Mouse (Mus musculus): ENCODE measurements around the gene Fgf15.
"Not testable (repeated sequence)": the region's sequence is repeated elsewhere in the genome, so short reads cannot be mapped to it uniquely, and the experiment has no call there.

The Fgf15 gene

DNA sequence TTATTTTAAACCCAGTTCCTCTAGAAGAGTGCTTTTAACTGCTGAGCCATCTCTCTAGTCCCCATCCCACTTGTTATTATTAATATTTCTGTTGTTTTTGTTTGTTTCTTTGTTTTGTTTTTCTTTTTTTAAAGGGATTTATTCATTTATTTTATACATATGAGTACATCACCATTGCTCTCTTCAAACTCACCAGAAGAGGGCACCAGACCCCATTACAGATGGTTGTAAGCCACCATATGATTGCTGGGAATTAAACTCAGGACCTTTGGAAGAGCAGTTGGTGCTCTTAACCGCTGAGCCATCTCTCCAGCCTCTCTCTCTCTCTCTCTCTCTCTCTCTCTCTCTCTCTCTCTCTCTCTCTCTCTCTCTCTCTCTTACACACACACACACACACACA, 5.7 kb upstream of the Fgf15 start:
- DNase-seq (ENCODE audit: low spot score): not testable (repeated sequence)

DNA sequence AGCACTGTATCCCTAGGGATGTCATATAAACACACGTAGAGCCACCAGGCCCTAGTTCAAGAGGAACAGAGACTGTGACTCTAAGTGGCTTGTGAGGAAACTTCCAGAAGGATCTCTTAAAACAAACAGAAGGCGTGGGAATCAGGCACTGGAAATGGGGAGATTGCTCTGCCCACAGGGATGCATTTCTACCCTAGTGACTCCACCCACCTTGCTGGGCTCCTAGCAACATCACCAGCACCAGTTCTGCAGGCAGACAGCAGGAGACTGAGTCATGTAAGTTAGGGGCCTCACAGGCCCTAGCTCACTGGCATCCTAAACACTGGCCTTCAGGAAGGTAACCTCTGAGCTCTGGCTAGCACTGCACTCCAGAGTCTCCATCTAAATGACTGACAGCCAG, 4.5 kb upstream of the Fgf15 start:
- no peak for DNase-seq (ENCODE audit: low spot score)

DNA sequence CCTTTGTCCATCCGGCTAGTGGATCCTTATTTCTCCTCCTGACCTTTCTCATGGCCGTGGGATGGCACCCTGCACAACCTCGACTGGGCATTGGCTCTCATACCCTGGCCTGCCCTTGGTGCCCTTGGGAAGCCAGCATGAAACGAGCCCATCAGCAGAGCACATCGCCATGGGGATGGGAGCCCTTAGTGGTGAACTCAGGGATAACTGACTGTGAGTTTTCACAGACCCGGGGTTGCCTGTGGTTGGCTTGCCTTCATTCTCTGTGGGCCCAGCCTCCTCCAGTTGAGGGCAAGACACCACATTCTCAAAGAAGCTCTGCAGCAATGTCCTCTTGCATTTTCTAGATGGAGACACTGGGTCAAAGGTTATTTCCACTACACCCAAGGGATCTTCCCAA, 4.0 kb upstream of the Fgf15 start:
- no peak for DNase-seq (ENCODE audit: low spot score)

DNA sequence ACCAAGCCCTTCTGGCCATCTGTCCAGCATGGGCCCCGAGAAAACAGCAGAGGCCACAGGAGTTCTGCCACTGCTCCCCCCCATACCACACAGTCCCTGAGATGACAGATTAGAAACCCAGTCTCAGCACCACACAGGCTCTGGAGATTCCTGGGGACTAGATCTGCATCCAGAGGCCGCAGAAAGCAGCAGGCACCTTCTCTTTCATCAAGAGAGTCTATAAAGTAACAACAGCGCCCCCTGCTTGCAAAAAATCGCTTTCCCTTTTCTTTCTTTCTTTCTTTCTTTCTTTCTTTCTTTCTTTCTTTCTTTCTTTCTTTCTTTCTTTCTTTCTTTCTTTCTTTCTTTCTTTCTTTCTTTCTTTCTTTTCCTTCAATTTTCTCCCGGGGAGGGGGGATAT, 2.1 kb upstream of the Fgf15 start:
- DNase-seq (ENCODE audit: low spot score): peak; percentile 39

DNA sequence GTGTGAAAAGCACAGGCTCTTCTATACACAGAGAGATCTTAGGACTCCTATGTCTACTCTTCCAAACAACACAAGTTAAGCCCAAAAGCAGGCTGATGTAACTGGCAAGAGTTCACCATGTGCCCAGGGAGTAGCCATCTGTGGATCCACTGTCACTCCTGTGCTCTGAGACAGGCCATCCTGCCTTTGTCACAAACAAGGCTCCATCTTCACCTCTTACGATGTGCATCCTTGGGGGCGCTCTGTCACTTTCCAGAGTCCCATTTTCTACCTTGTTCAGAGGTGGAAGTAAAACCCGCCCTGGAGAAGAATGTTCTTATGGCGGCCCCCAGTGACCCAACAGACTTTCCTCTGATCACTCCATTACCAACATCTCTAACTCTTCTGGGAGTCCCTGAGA, 1.6 kb upstream of the Fgf15 start:
- DNase-seq (ENCODE audit: low spot score): no peak

DNA sequence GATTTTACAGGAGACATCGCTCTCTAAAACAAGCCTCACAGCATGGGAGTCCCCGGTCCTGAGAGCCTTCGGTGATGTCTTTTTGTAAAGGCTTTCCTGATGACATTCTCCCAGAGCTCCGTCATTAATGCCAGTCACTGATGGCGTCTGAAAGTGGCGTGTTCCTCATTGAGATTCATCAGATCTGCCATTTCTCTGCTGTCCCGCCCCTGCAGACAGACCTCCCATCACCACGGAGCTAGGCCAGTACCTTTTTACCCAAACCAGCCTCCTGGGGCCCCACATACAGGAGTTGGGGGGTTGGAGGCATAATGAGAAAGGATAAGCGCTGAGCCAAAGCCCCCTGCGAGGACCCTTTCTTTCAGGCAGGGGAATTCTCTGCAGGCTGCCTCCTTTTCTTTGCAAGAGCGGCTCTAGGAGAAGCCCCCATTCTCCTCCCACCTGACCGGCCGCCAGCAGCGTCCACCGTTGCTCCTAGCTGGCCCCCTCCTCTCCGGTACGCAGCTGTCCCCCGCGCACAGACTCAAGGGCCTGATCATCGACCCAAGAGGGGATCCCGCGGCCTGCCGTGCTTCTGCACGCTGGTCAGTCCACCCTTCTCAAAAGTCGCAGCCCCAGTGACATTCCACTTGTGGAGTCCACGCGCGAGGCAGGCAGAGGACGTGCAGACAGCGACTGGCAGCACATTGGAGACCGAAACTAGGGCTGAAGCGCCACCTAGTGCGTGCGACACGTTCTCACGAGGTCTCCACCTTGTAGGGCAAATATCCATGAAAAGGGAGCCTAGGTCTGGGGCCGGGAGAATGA, 823 bp upstream of the Fgf15 start:
- peak; percentile 74 for DNase-seq (ENCODE audit: low spot score)

DNA sequence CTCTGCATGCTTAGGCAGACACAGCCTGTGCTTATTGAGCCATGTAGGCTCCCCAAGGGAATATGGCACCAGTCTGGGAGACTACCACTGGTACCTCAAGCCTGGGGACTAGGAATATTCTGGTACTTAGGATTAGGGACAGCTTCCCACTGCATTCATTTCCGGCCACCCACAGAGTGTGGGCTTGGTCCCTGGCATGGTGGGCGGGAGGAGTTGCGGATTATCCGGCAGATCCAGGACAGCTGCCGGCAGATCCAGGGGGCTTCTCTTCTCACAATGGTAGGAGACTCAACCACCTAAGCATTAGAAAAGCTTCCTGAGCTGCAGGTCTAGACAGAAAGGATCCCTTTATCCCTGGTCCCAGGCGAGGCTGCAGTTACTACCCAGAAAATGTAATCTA, 2.2 kb downstream of the Fgf15 start:
- DNase-seq (ENCODE audit: low spot score): no peak

DNA sequence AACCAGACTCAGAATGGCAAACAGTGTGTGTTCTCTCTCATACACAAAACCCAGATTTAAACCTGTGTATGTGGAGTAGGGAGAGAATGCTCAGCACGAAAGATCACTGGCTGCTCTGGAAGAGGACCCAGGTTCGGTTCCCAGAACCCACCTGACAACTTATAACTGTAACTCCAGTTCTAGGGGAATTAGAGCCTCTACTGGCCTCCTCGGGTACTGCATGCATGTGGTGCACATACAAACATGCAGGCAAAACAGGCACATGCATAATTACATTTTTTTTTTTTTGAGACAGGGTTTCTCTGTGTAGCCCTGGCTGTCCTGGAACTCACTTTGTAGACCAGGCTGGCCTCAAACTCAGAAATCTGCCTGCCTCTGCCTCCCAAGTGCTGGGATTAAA, 9.2 kb downstream of the Fgf15 start:
- not testable (repeated sequence) for DNase-seq (ENCODE audit: low spot score)

DNA sequence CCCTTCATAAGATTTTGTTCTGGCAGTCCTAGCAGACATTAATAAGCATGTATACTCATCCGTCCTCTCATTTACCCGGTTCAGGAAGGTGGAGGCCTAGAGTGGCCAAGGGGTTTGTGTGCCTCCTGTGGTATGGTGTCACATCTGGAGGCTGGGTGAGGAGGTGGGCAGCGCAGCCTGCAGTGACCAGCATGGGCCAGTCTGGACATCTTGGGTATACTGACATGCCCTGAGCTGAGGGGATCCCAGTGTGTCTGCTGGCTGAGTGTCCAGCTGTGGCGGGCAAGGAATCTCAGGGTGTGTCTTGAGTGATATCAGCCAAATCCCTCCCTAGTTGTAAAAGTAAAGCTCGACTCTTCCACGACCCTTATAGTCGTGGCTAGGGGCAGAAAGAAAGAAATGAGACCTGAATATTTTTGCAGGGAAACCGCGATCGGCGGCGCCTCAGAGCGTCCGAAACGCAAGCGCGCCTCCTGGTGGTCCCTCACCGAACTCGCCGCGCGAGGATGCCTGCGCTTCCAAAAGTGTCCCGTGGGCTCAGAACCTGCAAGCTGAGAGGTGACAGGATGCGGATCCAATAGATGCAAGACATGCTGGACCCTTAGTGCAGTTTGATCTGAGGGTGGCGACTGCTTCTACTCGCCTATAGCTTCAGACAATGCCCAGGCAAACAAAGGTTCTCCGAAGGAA, 10.5 kb downstream of the Fgf15 start:
- DNase-seq (ENCODE audit: low spot score): peak; percentile 54

DNA sequence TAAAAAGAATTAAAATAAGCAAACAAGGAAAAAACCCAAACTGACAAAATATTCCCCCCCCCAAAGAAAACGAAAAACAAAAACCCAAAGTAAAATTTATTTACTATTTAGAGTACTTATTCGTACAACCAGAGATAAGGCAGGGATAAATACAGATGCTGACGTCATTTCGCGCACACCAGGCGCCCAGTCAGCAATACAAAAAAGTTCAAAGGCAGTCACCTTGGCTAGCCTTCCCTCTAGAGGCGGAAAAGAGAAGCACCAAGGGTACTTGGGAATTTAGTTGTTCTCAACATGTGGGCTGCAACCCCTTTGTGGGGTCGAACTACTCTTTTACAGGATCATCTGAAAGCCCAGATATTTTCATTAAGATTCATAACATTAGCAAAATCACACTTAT, 11.5 kb downstream of the Fgf15 start:
- DNase-seq (ENCODE audit: low spot score): no peak

DNA sequence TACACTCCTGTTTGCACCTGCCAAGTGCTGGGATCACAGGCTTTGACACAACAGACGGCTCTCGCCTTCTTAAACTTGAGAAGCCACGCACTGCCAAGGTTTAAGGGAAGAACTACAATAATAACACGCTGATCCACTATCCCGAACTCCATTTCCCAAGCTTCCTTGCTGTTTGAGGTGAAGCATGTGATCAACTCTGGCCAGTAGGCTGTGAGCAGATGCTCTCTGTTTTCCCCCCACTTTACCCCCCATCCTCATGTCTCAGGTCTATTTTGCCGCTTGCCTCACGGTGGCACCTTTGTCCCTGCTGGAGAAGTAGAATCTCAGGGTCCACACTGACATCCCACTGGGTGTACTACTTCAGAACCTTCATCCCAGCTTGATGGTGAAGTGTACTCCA, 12.4 kb downstream of the Fgf15 start:
- no peak for DNase-seq (ENCODE audit: low spot score)

DNA sequence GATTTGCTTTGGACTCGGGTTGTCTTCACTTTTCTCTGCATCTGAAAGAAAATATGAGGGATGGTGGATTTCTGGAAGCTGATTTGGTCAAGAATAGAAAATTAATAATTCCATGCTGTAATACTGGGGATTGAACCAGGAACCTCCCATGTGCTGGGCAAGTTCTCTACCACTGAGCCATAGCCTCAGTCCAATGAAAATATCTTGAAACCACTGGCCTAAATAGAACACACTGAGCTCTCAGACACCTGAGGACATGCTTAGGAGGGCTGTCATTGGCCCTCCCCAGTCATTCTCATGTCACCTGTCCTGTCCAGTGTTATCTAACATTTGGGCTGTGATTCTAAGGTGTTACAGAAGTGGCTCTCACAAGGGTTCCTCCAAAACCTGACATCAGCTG, 14.8 kb downstream of the Fgf15 start:
- no peak for DNase-seq (ENCODE audit: low spot score)

DNA sequence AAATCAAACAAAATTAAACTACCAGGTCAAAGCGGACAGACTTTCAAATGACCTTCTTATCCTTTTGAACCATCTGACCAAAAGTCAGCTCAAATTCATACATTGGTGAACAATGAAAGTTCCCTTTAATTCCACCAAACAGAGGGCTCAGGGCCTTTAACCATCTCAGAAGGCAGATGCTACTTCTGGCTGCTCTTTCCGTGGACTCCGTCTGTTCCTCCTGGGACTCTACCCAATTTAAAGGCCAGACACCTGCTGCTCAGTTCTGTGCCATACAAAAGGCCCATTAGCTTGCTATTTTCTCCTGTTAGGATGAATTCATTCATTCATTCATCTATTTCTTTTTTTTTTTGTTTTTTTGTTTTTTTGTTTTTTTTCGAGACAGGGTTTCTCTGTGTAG, 16.6 kb downstream of the Fgf15 start:
- no peak for DNase-seq (ENCODE audit: low spot score)

DNA sequence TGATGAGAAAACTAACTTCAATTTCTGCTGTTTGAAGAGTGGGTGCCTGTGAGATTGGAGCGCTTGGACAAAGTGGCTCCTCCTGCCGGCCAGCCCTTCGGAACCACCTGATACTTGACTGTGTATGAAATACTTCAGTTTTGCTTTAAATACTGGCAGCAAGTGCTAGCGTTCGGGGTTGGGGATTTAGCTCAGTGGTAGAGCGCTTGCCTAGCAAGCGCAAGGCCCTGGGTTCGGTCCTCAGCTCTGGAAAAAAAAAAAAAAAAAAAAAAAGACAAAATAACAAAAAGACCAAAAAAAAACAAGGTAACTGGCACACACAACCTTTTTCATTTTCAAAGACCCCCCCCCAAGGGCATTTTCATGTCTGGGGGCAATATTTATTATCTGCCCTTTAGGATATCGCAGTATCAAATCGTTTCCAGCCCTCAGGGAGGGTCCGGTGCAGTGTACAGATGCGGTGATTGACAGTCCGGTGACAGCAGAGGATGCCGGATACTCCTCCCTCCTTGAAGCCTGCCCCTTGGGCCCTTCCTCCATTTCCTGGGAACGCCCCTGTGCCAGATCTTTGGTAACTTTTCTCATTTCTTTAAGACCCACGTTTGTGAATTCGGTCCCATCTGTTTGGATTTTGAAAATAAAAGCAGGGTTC, 18.1 kb downstream of the Fgf15 start:
- peak; percentile 73 for DNase-seq (ENCODE audit: low spot score)

DNA sequence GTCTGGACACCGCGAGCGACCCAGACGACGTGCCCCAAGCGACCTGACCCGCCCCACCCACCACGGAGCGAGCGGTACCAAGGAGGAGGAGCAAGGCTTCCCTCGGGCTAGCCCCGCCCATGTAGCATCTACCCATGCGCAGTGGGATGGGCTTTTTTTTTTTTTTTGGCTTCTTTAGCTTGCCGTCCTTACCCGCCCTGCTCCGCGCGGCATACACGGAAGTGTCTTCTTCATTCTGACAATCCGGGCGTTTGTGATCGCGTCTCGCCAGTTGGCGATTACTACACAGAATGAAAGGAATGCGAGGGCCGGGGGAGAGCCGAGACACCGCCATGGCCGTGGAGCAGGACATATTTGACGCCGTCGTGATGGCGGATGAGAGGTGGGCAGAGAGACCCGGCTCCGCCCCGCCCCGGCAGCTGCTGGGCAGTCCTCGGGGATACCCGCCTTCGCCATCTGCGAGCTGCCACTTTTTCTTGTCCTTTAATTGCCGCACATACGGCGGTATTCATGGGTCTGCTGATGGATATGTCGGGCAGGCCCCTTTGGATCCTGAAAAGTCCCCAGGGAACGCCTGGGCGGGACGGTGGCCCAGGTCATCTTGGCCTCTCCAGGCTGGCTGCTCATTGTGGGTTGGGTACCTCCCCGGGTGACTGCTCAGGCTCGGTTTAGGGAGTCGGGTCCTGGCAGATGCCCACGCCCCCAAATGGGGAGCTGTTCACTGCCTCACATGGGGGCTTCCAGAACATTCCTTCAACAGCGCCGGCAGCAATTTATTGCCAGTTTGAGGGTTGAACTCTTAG, 18.8 kb downstream of the Fgf15 start, which contains the start of gene LTO1:
Gene LTO1, plus strand, starts transcription at position 153 of the 803 bp plus-strand sequence.
- DNase-seq (ENCODE audit: low spot score): peak; percentile 89

DNA sequence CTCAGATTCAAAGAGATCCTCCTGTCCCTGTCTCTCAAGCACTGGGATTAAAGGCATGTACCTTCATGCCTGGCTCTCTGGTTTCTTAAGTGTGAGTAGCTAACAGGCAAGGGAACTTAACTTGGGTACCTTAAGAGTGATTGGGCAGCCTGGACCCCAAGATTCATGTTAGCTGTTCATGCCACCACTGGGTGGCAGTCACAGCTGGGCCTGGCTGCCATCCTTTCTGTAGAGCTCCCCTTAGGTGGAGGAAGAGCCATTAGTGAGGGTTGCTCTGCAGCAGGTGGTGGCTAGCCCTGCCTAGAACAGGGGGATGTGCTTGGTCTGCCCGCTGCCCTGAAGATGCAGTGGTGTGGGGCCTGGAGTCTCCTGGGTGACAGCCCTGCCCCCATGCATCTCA, 22.5 kb downstream of the Fgf15 start:
- no peak for DNase-seq (ENCODE audit: low spot score)

DNA sequence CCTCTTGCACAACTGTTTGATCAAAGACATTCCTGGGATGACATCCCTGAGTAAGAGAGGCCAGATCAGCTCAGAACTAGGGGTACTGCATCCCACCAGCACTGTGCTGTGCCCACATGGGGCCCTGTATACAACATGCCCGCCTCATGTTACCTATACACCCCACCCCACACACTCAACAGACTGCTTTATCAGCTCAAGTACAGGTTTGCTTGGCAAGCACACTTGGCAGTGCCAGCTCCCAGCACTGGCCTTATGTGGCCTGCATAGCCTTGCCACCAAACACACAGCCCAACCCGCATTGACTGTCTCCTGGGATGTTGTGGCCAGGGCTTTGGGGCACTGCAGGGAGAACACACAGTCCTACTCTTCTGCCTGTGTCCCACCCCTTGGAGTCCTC, 31.3 kb downstream of the Fgf15 start:
- no peak for DNase-seq (ENCODE audit: low spot score)

DNA sequence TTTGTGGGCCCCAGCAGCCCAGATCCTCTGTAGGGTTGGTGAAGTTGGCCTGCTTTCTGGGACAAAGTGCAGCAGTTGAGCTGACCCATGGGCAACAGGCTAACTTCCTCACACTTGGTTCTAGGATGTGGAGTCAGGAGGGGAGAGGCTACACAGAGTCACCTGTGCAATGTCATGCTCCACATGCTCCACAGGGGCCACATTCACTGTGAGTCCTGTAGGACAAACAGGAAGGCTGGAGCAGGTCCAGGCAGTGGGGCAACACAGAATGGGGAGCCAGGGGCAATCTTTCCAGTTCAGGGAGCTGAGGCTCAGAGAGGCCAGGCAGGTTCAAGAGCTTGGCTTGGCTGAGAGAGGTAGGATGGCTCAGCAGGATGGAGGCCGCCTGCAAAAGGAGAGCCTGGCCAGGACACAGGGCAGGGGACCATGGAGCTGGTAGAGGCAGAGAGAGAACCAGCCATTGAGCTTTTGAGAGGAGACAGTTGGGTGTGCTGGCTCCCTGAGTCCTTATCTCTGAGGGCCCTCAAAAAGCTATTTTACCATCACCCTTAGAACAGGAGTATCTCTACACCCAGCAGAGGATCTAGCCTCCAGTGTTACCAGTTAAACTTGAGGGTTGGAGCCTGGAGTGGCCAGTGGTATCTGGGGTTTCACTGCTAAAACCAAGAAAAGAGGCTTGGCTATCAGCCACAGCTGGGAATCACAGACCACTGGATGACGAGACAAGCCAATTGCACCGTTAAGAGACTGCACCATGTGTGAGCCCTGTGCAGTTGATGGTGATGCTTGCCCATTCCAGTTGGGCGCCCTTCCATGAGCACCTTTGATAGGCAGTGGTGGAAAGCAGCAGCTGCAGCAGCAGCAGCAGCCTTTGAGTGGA, 31.9 kb downstream of the Fgf15 start:
- no peak for DNase-seq (ENCODE audit: low spot score)

DNA sequence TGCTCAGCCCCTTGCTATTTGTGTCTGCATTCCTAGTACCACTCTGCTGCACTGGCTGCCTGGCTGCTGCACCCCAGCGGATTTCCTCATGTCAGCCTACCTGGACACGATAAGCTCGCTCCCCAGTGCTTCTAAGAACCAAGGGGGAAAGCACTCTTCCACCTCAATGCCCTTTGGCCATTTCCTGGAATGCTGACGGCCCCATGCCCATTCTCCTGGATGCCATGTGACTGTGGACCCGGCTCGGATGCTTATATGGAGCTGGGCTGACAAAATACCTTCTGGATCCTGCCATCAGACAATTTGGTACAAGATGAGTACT, 32.5 kb downstream of the Fgf15 start:
- no peak for DNase-seq (ENCODE audit: low spot score)

DNA sequence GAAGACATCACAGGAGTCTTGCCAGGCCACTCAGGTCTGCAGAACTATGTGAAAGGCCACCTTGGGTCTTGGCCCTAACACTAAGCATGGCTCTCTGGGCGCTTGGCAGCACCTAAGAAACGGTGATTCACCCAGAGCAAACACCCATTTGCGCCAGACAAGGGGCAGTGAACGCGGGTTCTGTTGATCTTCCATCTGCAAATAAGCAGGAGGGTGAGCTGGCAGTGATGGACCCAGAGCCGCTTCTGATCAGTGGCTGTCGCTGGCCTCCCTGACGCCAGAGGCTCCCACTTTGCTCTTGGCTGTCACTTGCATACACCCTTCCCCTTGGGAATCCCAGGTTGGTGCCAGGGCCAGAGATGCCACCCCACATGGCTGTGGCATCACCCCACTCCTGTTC, 33.2 kb downstream of the Fgf15 start:
- DNase-seq (ENCODE audit: low spot score): no peak

DNA sequence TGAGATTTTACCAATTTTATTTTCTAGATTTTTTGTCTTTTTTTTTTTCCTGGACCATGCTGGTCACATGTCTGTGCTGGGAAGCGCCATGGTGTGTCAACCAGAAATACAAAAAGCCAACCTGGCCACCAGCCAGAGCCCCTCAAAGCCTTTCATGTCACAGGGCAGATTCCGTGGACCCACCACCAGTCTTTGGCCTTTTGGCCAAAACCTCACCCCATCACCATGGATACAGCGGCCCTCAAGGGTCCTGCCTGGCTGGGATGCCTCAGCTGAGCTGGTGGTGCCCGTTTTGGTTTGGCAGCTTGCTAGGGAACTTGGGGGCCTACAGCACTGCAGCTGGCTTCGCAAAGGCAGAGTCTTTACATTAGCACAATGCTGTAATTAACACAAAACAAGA, 33.6 kb downstream of the Fgf15 start:
- DNase-seq (ENCODE audit: low spot score): no peak

DNA sequence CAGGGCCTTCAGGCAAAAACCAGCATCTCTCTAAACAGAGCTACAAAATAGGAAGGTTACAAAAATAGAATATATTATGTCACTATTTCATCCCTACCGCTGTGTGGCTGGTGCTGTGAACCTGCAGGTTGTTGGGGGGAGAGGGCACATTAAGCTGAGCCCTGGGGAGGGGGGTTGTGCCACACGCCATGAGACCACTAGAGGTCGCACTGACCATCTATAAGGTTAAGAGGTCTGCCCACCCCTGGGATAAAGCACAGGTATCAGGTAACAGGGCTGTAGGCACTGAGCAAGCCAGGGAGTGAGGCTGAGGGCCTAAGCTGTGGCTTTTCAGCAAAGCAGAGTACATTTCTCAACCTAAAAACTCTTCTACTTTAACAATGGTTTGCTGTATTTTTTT, 35.4 kb downstream of the Fgf15 start:
- no peak for DNase-seq (ENCODE audit: low spot score)
